Mouse (Mus musculus): ENCODE results near the gene Slit3. TPM values are rescaled to one million over a fixed set of nuclear protein-coding genes. Genes with fewer than 3 reads are reported as not detected.

Slit3 gene
- polyA plus RNA-seq, 1 experiment from 2014 or later: 5.9 TPM

DNA sequence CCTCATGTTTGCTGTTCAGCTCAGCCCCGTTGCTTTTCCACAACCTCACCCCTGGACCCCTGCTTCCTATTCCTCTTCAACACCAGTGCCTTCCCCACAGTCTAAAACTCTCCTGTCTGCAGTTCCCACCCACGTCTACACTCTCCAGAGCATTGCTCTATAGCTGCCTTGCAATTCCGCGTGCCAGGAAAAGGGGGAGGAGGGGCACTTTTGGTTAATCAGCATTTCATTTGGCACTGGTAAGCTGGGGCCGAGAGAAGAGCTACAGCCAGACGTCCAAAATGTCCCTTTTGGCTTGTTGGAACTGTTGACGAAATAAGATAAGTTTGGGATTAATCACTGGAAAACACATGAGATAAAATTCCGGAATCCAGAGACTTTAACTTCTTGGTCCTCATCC lies 274.4 kb downstream of the Slit3 start:
- no peak overlapping the region for H3K27ac ChIP-seq (ENCODE audit: low read length)
- 64% methylated on average over 8 of the region's 8 CpGs for WGBS

GRCm38 (mm10) chr11:35398353-35398752 lies 277.3 kb downstream of the Slit3 start:
- no peak overlapping the region for H3K4me2 ChIP-seq (ENCODE audit: low read depth, low read length)
- H3K36me3 ChIP-seq (ENCODE audit: control insufficient read depth, insufficient read depth, low read length): no peaks in the 10 kb centered on the region
- no peak overlapping the region for H3K9ac ChIP-seq (ENCODE audit: low read depth, low read length)
- no peaks in the 10 kb centered on the region for H3K9me3 ChIP-seq (ENCODE audit: control insufficient read depth, low read length)
- H3K4me1 ChIP-seq (ENCODE audit: control insufficient read depth, insufficient read depth, low read length): peaks cover 10% of the 10 kb centered on the region
- WGBS: 77% methylated on average over 5 of the region's 5 CpGs
- H3K4me3 ChIP-seq (ENCODE audit: low read length): no peak overlapping the region
- no peak for ATAC-seq
- H3K27ac ChIP-seq (ENCODE audit: low read length): no peak overlapping the region
- no peaks in the 10 kb centered on the region for H3K27me3 ChIP-seq (replicated peaks; ENCODE audit: control insufficient read depth, insufficient read depth, low read length)

More for the DNA sequence above, 274.4 kb downstream of the Slit3 start:
- no peak overlapping the region for H3K4me2 ChIP-seq (ENCODE audit: low read depth, low read length)
- no peaks in the 10 kb centered on the region for H3K27me3 ChIP-seq (replicated peaks; ENCODE audit: control insufficient read depth, insufficient read depth, low read length)
- H3K9me3 ChIP-seq (ENCODE audit: control insufficient read depth, low read length): no peaks in the 10 kb centered on the region
- H3K4me3 ChIP-seq (ENCODE audit: low read length): no peak overlapping the region
- H3K9ac ChIP-seq (ENCODE audit: low read depth, low read length): no peak overlapping the region
- peaks cover 10% of the 10 kb centered on the region for H3K4me1 ChIP-seq (ENCODE audit: control insufficient read depth, insufficient read depth, low read length)
- H3K36me3 ChIP-seq (ENCODE audit: control insufficient read depth, insufficient read depth, low read length): no peaks in the 10 kb centered on the region
- no peak for ATAC-seq

DNA sequence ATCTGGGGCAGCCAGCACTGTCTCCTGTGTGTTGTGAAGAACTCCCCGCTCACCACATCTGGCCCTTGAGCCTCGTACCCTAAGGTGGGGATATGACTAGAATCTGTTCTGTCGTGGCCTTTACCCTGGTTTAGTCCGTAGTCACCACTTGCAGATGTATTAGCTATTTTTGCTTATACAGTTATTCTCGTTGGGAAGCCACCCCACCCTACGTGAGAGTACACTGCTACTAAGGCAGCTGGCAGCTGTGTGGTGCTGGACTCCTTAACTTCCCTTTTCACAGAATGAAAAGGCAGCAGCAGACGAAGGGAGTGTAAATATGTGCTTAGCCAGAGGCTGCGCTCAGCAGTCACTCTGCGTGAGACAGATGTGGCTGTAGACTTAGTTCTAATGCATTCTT lies 282.5 kb downstream of the Slit3 start:
- Histone ChIP-seq H3K9ac (ENCODE audit: low read depth, low read length) (no peak overlapping the region), H3K9me3 (ENCODE audit: control insufficient read depth, low read length) (no peaks in the 10 kb centered on the region), H3K4me1 (ENCODE audit: control insufficient read depth, insufficient read depth, low read length) (peaks cover 12% of the 10 kb centered on the region; the same call in 1 of the 2 replicates), H3K27ac (ENCODE audit: low read length) (no peak overlapping the region), H3K36me3 (ENCODE audit: control insufficient read depth, insufficient read depth, low read length) (no peaks in the 10 kb centered on the region), H3K27me3 (replicated peaks; ENCODE audit: control insufficient read depth, insufficient read depth, low read length) (no peaks in the 10 kb centered on the region), H3K4me2 (ENCODE audit: low read depth, low read length) (no peak overlapping the region), H3K4me3 (ENCODE audit: low read length) (no peak overlapping the region)
- WGBS: 75% methylated on average over 9 of the region's 9 CpGs
- ATAC-seq: no peak

GRCm38 (mm10) chr11:35406045-35406444 lies 285.0 kb downstream of the Slit3 start:
- Histone ChIP-seq H3K9ac (ENCODE audit: low read depth, low read length) (no peak overlapping the region), H3K27me3 (replicated peaks; ENCODE audit: control insufficient read depth, insufficient read depth, low read length) (no peaks in the 10 kb centered on the region), H3K27ac (ENCODE audit: low read length) (0 out of 2 replicates have a peak overlapping the region, but pooled peaks have one; percentile 10), H3K4me1 (ENCODE audit: control insufficient read depth, insufficient read depth, low read length) (peaks cover 12% of the 10 kb centered on the region; the same call in 1 of the 2 replicates), H3K4me3 (ENCODE audit: low read length) (no peak overlapping the region), H3K4me2 (ENCODE audit: low read depth, low read length) (no peak overlapping the region), H3K36me3 (ENCODE audit: control insufficient read depth, insufficient read depth, low read length) (no peaks in the 10 kb centered on the region), H3K9me3 (ENCODE audit: control insufficient read depth, low read length) (no peaks in the 10 kb centered on the region)
- no peak for ATAC-seq
- 49% methylated on average over 3 of the region's 3 CpGs for WGBS

DNA sequence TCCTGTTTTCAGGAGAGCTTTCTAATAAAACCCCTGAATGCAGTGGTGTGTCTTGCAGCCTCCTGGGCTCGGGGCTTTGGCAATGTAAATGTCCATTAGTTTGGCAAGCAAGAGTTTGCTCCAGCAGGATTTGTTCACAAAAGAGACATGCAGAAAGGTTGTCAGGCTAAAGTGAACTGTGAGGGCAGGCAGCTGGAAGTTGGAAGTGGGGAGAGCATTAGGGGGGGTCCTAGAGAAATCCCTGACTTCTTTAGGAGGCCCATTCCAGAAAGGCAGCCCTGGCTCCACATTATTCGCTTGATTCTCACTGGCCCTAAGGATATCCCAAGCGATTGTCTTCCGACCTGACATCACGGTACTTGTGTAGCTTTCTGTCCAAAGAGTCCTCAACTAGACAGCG lies 285.5 kb downstream of the Slit3 start:
- Histone ChIP-seq H3K4me2 (ENCODE audit: low read depth, low read length) (no peak overlapping the region), H3K27me3 (replicated peaks; ENCODE audit: control insufficient read depth, insufficient read depth, low read length) (no peaks in the 10 kb centered on the region), H3K9me3 (ENCODE audit: control insufficient read depth, low read length) (no peaks in the 10 kb centered on the region), H3K27ac (ENCODE audit: low read length) (peak overlapping the region; percentile 2; the same call in 1 of the 2 replicates), H3K4me1 (ENCODE audit: control insufficient read depth, insufficient read depth, low read length) (peaks cover 12% of the 10 kb centered on the region; the same call in 1 of the 2 replicates), H3K4me3 (ENCODE audit: low read length) (no peak overlapping the region), H3K9ac (ENCODE audit: low read depth, low read length) (0 out of 2 replicates have a peak overlapping the region, but pooled peaks have one; percentile 25), H3K36me3 (ENCODE audit: control insufficient read depth, insufficient read depth, low read length) (no peaks in the 10 kb centered on the region)
- WGBS: 62% methylated on average over 6 of the region's 6 CpGs
- ATAC-seq: no peak

- no peaks in the 10 kb centered on the region for H3K36me3 ChIP-seq (ENCODE audit: control insufficient read depth, insufficient read depth, low read length)
- H3K9me3 ChIP-seq (ENCODE audit: control insufficient read depth, low read length): no peaks in the 10 kb centered on the region
- peak; percentile 84 for ATAC-seq
- no peak overlapping the region for H3K9ac ChIP-seq (ENCODE audit: low read depth, low read length)
- H3K4me1 ChIP-seq (ENCODE audit: control insufficient read depth, insufficient read depth, low read length): peaks cover 12% of the 10 kb centered on the region; the same call in 1 of the 2 replicates
- H3K27me3 ChIP-seq (replicated peaks; ENCODE audit: control insufficient read depth, insufficient read depth, low read length): no peaks in the 10 kb centered on the region
- H3K27ac ChIP-seq (ENCODE audit: low read length): no peak overlapping the region
- H3K4me2 ChIP-seq (ENCODE audit: low read depth, low read length): no peak overlapping the region
- H3K4me3 ChIP-seq (ENCODE audit: low read length): no peak overlapping the region
- WGBS: 43% methylated on average over 12 of the region's 12 CpGs
These were observed 286.5 kb downstream of the Slit3 start for GRCm38 (mm10) chr11:35407341-35408154.

DNA sequence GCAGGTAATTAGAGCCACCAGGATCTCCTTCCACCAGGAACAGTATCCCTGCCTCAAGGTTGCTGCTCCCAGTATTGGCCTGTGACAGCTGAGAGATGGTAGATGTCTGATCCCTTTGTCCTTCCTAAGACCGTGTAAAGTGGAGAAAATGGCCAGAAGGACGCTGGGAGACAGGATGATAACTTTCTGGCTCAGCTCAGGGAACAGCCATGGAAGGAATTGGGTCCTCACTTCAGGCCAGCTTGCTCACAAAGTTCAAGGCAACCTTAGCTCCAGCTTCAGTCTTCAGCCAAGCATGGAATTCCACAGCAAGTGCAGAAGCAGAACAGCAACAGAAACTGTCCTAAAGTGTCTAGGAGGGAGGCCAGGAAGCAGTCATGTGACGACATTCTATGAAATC lies 289.4 kb downstream of the Slit3 start:
- no peaks in the 10 kb centered on the region for H3K36me3 ChIP-seq (ENCODE audit: control insufficient read depth, insufficient read depth, low read length)
- WGBS: 78% methylated on average over 3 of the region's 3 CpGs
- H3K9me3 ChIP-seq (ENCODE audit: control insufficient read depth, low read length): no peaks in the 10 kb centered on the region
- no peak overlapping the region for H3K4me2 ChIP-seq (ENCODE audit: low read depth, low read length)
- H3K9ac ChIP-seq (ENCODE audit: low read depth, low read length): no peak overlapping the region
- H3K4me3 ChIP-seq (ENCODE audit: low read length): no peak overlapping the region
- H3K4me1 ChIP-seq (ENCODE audit: control insufficient read depth, insufficient read depth, low read length): peaks cover 12% of the 10 kb centered on the region; the same call in 1 of the 2 replicates
- no peaks in the 10 kb centered on the region for H3K27me3 ChIP-seq (replicated peaks; ENCODE audit: control insufficient read depth, insufficient read depth, low read length)
- no peak overlapping the region for H3K27ac ChIP-seq (ENCODE audit: low read length)
- no peak for ATAC-seq

GRCm38 (mm10) chr11:35415768-35416401 lies 294.9 kb downstream of the Slit3 start:
- Histone ChIP-seq H3K27me3 (replicated peaks; ENCODE audit: control insufficient read depth, insufficient read depth, low read length) (no peaks in the 10 kb centered on the region), H3K27ac (ENCODE audit: low read length) (no peak overlapping the region), H3K4me2 (ENCODE audit: low read depth, low read length) (no peak overlapping the region), H3K9me3 (ENCODE audit: control insufficient read depth, low read length) (no peaks in the 10 kb centered on the region), H3K9ac (ENCODE audit: low read depth, low read length) (no peak overlapping the region), H3K36me3 (ENCODE audit: control insufficient read depth, insufficient read depth, low read length) (no peaks in the 10 kb centered on the region), H3K4me3 (ENCODE audit: low read length) (no peak overlapping the region), H3K4me1 (ENCODE audit: control insufficient read depth, insufficient read depth, low read length) (peaks cover 33% of the 10 kb centered on the region)
- ATAC-seq: peak; percentile 63; the same call in 1 of the 2 replicates
- 58% methylated on average over 9 of the region's 9 CpGs for WGBS

DNA sequence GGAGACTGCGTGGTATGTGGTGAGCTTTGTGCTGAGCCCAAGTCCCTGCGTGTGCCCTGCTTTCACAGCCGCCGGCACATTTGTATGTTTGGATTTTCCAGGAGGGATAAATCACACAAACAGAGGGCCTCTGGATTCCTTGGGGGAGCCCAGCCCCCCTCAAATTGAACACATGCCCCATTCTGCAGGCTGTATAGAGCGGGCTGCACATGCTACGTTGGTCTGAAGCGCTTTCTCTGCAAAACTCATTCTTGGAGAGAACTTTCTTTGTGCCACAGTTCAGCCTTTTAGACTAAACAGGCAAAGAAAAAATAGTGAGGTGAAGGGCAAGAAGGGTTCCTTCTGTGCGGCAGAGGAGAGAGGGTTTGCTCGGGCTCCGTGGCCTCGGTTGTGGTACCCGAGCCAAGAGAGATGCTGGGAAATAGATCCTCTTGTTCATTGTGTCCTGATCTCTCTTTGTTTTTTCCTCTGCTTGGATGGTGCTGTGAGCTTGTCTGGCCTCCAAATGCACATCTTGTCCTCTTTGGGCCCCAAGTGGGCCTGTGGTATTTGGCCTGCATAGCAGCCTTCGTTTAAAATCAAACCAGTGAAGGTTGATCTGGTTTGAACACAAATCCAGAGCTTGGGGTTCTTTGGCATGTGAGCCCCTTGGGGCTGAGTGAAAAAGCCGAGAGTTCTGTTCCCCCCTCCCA lies 295.5 kb downstream of the Slit3 start:
- no peaks in the 10 kb centered on the region for H3K27me3 ChIP-seq (replicated peaks; ENCODE audit: control insufficient read depth, insufficient read depth, low read length)
- no peaks in the 10 kb centered on the region for H3K36me3 ChIP-seq (ENCODE audit: control insufficient read depth, insufficient read depth, low read length)
- no peak overlapping the region for H3K4me2 ChIP-seq (ENCODE audit: low read depth, low read length)
- peak; percentile 7; the same call in 1 of the 2 replicates for ATAC-seq
- H3K27ac ChIP-seq (ENCODE audit: low read length): no peak overlapping the region
- WGBS: 61% methylated on average over 14 of the region's 14 CpGs
- H3K4me1 ChIP-seq (ENCODE audit: control insufficient read depth, insufficient read depth, low read length): peaks cover 33% of the 10 kb centered on the region
- H3K9me3 ChIP-seq (ENCODE audit: control insufficient read depth, low read length): no peaks in the 10 kb centered on the region
- no peak overlapping the region for H3K9ac ChIP-seq (ENCODE audit: low read depth, low read length)
- no peak overlapping the region for H3K4me3 ChIP-seq (ENCODE audit: low read length)

Data from intestine, embryonic 16.5 days (tissue).